Mouse (Mus musculus) forebrain, embryonic 10.5 days (tissue): Measurements from ENCODE around the gene Wap. TPM values are rescaled to one million over a fixed set of nuclear protein-coding genes. Genes with fewer than 3 reads are reported as not detected.
A peak's percentile ranks its signal among the peaks of the same experiment; 100 is the strongest.
"Not testable (repeated sequence)": the region's sequence is repeated elsewhere in the genome, so short reads cannot be mapped to it uniquely, and the experiment has no call there.

Source experiments
- DNase-seq: peaks from one replicate; pipeline ENCODE4 v3.0.0-alpha.2; 2017; ENCODE audit warnings: low spot score; ENCODE audit errors: extremely low spot score
- H3K27ac ChIP-seq: fragments of 300-500 bp; sonication (generic); 2 replicates; pipeline ENCODE4 v1.5.1; 2016; ENCODE audit warnings: mild to moderate bottlenecking
- H3K27me3 ChIP-seq: fragments of 300-500 bp; sonication (generic); 2 replicates; pipeline ENCODE4 v1.6.1; 2016; ENCODE audit warnings: mild to moderate bottlenecking; ENCODE audit not compliant: poor library complexity, severe bottlenecking
- H3K36me3 ChIP-seq: fragments of 300-500 bp; sonication (generic); replicated peaks from 2 replicates; pipeline ENCODE4 v1.6.1; 2016; ENCODE audit warnings: mild to moderate bottlenecking, moderate library complexity
- H3K4me1 ChIP-seq: fragments of 300-500 bp; sonication (generic); 2 replicates; pipeline ENCODE4 v1.6.1; 2016
- H3K4me3 ChIP-seq: fragments of 300-500 bp; sonication (generic); 2 replicates; pipeline ENCODE4 v1.5.1; 2016; ENCODE audit warnings: mild to moderate bottlenecking, moderate library complexity
- H3K9me3 ChIP-seq: fragments of 300-500 bp; sonication (generic); 2 replicates; pipeline ENCODE4 v1.6.1; 2016; ENCODE audit warnings: mild to moderate bottlenecking, moderate library complexity
- WGBS: fragments of 180-500 bp; shearing (Covaris S2); methylation state at CpG from one replicate; pipeline ENCODE4 v1.1.7; 2016; 5-methylcytosine and 5-hydroxymethylcytosine counted together
- polyA plus RNA-seq: library from polyadenylated mRNA; unstranded; fragments of >200 nt; fragmentation: Nextera tagmentation; extraction: Ambion mirVana; gene quantifications from 2 replicates; pipeline ENCODE4 v1.2.1, GENCODE M21; 2016

Wap gene
- polyA plus RNA-seq, 1 experiment from 2014 or later = not detected

- H3K4me1 ChIP-seq = peaks cover 28% of the 10 kb centered on the region
- DNase-seq = peak; percentile 72
- 0% methylated on average over 18 of the region's 18 CpGs for WGBS
- H3K27me3 ChIP-seq = peaks cover 33% of the 10 kb centered on the region
- H3K27ac ChIP-seq = peak within 1 kb of the TSS; percentile 73
- H3K4me3 ChIP-seq = peak within 1 kb of the TSS; percentile 57
- H3K9me3 ChIP-seq = no peaks in the 10 kb centered on the region
- no peaks in the 10 kb centered on the region for H3K36me3 ChIP-seq
Observed at GRCm38 (mm10) chr11:6658271-6658670, 19.8 kb upstream of the Wap start, which contains the start of gene Ramp3. Gene Ramp3, plus strand, starts transcription at chr11:6658521.

- no peaks in the 10 kb centered on the region for H3K36me3 ChIP-seq
- H3K4me1 ChIP-seq = peaks cover 25% of the 10 kb centered on the region
- WGBS = 0% methylated on average over 2 of the region's 2 CpGs
- peak; percentile 83 for DNase-seq
- H3K27ac ChIP-seq = no peak overlapping the region
- H3K4me3 ChIP-seq = no peak overlapping the region
- H3K9me3 ChIP-seq = no peaks in the 10 kb centered on the region
- H3K27me3 ChIP-seq = peaks cover 31% of the 10 kb centered on the region
Observed at GRCm38 (mm10) chr11:6654903-6655302, 16.5 kb upstream of the Wap start.

- Histone ChIP-seq H3K27me3 (peaks cover 18% of the 10 kb centered on the region; the same call in 1 of the 2 replicates), H3K4me1 (peaks cover 16% of the 10 kb centered on the region)
- H3K9me3 ChIP-seq, H3K4me3 ChIP-seq, DNase-seq, H3K27ac ChIP-seq, H3K36me3 ChIP-seq: not testable (repeated sequence)
- WGBS = 83% methylated on average over 3 of the region's 3 CpGs
Observed at GRCm38 (mm10) chr11:6652978-6653377, 14.5 kb upstream of the Wap start.

GRCm38 (mm10) chr11:6650519-6650918 lies 12.1 kb upstream of the Wap start:
- Histone ChIP-seq H3K27ac (no peak overlapping the region), H3K27me3 (no peaks in the 10 kb centered on the region), H3K4me1 (no peaks in the 10 kb centered on the region), H3K9me3 (no peaks in the 10 kb centered on the region), H3K4me3 (no peak overlapping the region), H3K36me3 (no peaks in the 10 kb centered on the region)
- WGBS = 76% methylated on average over 7 of the region's 7 CpGs
- DNase-seq = no peak

GRCm38 (mm10) chr11:6647831-6648724 lies 9.6 kb upstream of the Wap start:
- WGBS = 62% methylated on average over 9 of the region's 9 CpGs

GRCm38 (mm10) chr11:6644566-6644965 lies 6.1 kb upstream of the Wap start:
- no peak overlapping the region for H3K27ac ChIP-seq
- no peak for DNase-seq
- no peaks in the 10 kb centered on the region for H3K36me3 ChIP-seq
- H3K4me1 ChIP-seq = no peaks in the 10 kb centered on the region
- H3K4me3 ChIP-seq = no peak overlapping the region
- 85% methylated on average over 6 of the region's 6 CpGs for WGBS
- no peaks in the 10 kb centered on the region for H3K9me3 ChIP-seq
- no peaks in the 10 kb centered on the region for H3K27me3 ChIP-seq

More at GRCm38 (mm10) chr11:6647831-6648724, 9.6 kb upstream of the Wap start:
- Histone ChIP-seq H3K27ac (no peak overlapping the region), H3K27me3 (no peaks in the 10 kb centered on the region), H3K9me3 (no peaks in the 10 kb centered on the region), H3K4me3 (no peak overlapping the region), H3K36me3 (no peaks in the 10 kb centered on the region), H3K4me1 (no peaks in the 10 kb centered on the region)
- DNase-seq = no peak

- no peak overlapping the region for H3K27ac ChIP-seq
- WGBS = 75% methylated on average over 6 of the region's 6 CpGs
- H3K27me3 ChIP-seq = no peaks in the 10 kb centered on the region
- no peak overlapping the region for H3K4me3 ChIP-seq
- H3K36me3 ChIP-seq = no peaks in the 10 kb centered on the region
- no peak for DNase-seq
- H3K9me3 ChIP-seq = no peaks in the 10 kb centered on the region
- no peaks in the 10 kb centered on the region for H3K4me1 ChIP-seq
Observed at GRCm38 (mm10) chr11:6639072-6639471, 635 bp upstream of the Wap start.

- no peak overlapping the region for H3K4me3 ChIP-seq
- H3K27ac ChIP-seq = no peak overlapping the region
- H3K4me1 ChIP-seq = no peaks in the 10 kb centered on the region
- DNase-seq = no peak
- no peaks in the 10 kb centered on the region for H3K9me3 ChIP-seq
- H3K27me3 ChIP-seq = no peaks in the 10 kb centered on the region
- no peaks in the 10 kb centered on the region for H3K36me3 ChIP-seq
- WGBS = 74% methylated on average over 8 of the region's 8 CpGs
Observed at GRCm38 (mm10) chr11:6636150-6636549, 2.3 kb downstream of the Wap start.

GRCm38 (mm10) chr11:6629655-6630054 lies 8.8 kb downstream of the Wap start:
- no peak for DNase-seq
- Histone ChIP-seq H3K4me1 (peaks cover 13% of the 10 kb centered on the region), H3K36me3 (peaks cover 3% of the 10 kb centered on the region), H3K9me3 (no peaks in the 10 kb centered on the region), H3K27ac (no peak overlapping the region), H3K4me3 (no peak overlapping the region), H3K27me3 (no peaks in the 10 kb centered on the region)

GRCm38 (mm10) chr11:6628568-6628967 lies 9.9 kb downstream of the Wap start:
- H3K36me3 ChIP-seq = peaks cover 13% of the 10 kb centered on the region
- no peaks in the 10 kb centered on the region for H3K27me3 ChIP-seq
- WGBS = 31% methylated on average over 4 of the region's 4 CpGs
- H3K9me3 ChIP-seq = no peaks in the 10 kb centered on the region
- DNase-seq = peak; percentile 59
- peaks cover 24% of the 10 kb centered on the region for H3K4me1 ChIP-seq
- no peak overlapping the region for H3K27ac ChIP-seq
- H3K4me3 ChIP-seq = no peak overlapping the region

GRCm38 (mm10) chr11:6627731-6628130 lies 10.7 kb downstream of the Wap start:
- H3K4me3 ChIP-seq = no peak overlapping the region
- DNase-seq = no peak
- 95% methylated on average over 4 of the region's 4 CpGs for WGBS

GRCm38 (mm10) chr11:6626388-6626772 lies 12.1 kb downstream of the Wap start:
- Histone ChIP-seq H3K27me3 (no peaks in the 10 kb centered on the region), H3K27ac (peak overlapping the region; percentile 95), H3K4me3 (peak overlapping the region; percentile 81), H3K4me1 (peaks cover 28% of the 10 kb centered on the region), H3K9me3 (no peaks in the 10 kb centered on the region), H3K36me3 (peaks cover 35% of the 10 kb centered on the region)
- DNase-seq = no peak
- 14% methylated on average over 16 of the region's 16 CpGs for WGBS

More at GRCm38 (mm10) chr11:6627731-6628130, 10.7 kb downstream of the Wap start:
- Histone ChIP-seq H3K27me3 (no peaks in the 10 kb centered on the region), H3K9me3 (no peaks in the 10 kb centered on the region), H3K4me1 (peaks cover 28% of the 10 kb centered on the region), H3K27ac (no peak overlapping the region), H3K36me3 (peaks cover 22% of the 10 kb centered on the region)
